Mouse (Mus musculus): ENCODE results near the gene Gm20388.

GRCm38 (mm10) chr8:121120456-121121419 lies 1210.1 kb downstream of the Gm20388 start:
- TF ChIP-seq POLR2A (IDR thresholded peaks at IDR 0.05; ENCODE audit: borderline replicate concordance, control insufficient read depth, low read depth, low read length) = no peak
- TF ChIP-seq CTCF (IDR thresholded peaks at IDR 0.05; ENCODE audit: control insufficient read depth, insufficient read depth, low read length) = no peak

Measured in bone marrow, adult 2 months (tissue).